Mouse (Mus musculus) c-Kit-positive CD71-positive TER-119-negative erythroid progenitor cells, embryonic 14.5 days (primary cell): Measurements from ENCODE around the gene Uimc1.
"Not testable (repeated sequence)": the region's sequence is repeated elsewhere in the genome, so short reads cannot be mapped to it uniquely, and the experiment has no call there.

Experiments
- DNase-seq: peaks from one replicate; pipeline ENCODE4 v3.0.0-alpha.2; 2013; ENCODE audit warnings: low read depth

Gene Uimc1

DNA sequence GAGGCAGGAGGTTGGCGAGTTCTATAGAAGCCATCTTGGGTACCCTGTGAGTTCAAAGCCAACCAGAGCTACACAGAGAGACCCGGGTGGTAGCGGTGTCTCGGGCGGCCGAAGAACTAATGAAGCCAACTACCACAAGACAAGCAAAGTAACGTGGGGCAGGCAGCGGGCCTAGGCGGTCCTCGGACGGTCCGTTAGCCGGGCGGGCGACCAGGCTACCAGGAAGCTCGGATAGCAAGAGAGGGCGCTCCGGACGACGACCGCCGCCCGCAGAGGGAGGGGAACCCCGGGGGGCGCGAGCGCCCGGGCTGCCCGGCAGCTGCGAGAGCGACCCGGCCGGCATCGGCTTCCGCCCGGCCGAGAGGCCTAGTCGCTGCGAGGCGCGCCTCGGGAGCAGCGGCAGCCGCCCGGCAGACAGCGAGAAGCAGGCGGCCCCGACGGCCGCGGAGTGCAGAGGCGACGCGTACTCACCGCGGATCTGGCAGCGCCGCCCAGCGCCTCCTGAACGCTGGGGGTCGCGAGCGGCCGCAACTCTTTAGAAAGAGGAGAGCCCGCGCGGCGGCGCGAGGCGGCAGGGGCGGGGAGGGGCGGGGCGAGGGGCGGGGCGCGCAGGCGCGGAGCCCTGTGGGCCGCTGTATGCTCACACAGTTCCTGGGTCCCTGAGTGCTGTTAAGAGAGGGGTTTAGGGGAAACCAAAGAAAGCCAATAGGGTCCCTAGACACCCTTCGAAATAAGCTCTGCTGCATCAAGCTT is at the start of gene Uimc1:
TSS of gene Uimc1 (minus strand) at position 575 of the 753 bp plus-strand sequence.
- peak; percentile 70 for DNase-seq

DNA sequence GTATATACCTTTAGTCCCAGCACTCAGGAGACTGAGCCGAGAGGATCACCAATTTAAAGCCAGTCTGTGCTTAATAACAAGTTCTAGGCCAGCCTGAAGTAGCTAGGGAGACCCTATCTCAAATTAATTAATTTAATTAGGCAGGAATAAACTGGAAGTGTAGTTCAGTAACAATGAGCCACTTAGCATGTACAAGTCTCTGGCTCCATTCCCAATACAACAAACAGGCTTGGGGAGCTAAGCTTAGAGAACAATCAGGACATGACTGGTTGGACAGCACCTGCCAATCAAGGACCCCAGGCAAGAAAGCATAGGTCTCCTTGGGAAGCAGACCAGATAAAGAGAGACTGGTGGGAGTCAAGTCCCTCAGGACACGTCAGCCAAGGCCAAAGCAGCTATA is 40.2 kb upstream of the Uimc1 start:
- DNase-seq: no peak

DNA sequence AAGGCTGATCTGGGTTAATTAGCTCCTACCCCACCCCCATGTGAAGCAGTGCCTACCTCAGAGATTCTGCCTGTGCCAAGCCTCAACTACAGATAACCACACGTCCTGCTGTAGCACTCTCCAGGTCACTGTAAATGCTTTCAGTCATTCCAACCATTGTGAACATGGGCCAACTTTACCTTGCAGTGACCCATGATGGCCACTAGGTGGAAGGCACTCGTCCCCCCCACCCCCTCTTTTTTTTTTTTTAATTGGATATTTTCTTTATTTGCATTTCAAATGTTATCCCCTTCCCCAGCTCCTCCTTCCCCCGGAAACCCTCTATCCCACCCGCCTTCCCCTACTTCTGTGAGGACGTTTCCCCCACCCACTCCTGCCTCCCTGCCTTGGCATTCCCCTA is 35.3 kb upstream of the Uimc1 start:
- peak; percentile 36 for DNase-seq

DNA sequence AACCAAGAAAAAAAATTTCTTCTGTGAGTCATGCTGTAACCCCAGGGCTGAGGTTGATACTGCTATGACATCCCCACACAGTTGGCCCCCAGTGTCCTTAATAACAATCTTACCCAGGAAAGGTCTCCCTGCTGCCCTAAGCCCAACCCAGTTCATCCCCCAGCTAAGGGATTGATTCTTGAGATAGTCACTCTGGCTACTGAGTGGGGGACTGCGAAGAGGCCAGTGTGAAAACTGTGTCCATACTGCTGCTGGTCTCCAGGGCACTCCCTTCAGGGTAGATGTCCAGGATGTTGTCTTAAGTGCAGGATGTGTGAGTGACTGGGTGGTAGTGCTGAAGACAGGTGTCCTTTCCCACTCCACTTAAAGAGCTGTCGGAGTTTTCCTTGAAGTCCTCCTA is 33.3 kb upstream of the Uimc1 start, which contains the start of gene Gm17617:
TSS of gene Gm17617 (minus strand) at position 101 of the 400 bp plus-strand sequence.
- DNase-seq: no peak

DNA sequence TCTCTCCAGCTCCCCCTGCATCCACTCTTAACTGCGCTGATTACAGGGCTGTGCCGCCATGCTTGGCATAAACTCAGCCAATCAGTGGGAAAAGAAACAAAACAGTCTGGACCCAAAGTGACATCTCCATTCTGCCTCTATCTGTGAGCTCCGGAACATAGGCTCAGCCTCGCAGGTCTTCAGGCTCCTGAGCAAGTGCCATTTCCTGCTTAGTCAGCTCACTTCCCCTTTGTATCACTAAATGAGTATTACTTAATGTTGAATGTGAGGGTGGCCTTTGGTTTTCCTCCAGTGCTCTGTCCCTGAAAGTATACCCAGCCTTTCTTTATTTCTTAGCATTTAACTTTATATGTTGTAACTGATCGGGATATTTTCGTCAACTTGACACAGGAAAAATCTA is 24.8 kb upstream of the Uimc1 start:
- DNase-seq: no peak

DNA sequence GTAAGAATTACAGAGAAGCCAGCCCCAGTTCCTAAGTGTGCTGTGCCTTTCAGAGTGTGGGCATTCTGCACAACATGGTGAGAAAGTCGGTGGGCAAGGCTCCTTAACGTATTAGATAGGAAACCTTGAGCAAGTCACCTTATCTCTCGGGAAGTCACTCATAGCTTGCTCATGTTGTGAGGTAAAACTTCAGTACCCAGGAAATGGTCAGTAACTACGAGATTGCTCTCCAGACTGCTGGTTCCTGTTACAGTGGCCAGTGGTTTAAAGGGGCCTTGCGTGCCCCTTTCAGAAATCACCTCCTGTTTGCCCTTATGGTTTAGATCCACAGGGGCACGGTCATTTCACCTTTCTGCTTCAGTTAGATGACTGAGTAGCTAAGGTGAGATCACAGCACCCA is 14.3 kb upstream of the Uimc1 start:
- DNase-seq: no peak

DNA sequence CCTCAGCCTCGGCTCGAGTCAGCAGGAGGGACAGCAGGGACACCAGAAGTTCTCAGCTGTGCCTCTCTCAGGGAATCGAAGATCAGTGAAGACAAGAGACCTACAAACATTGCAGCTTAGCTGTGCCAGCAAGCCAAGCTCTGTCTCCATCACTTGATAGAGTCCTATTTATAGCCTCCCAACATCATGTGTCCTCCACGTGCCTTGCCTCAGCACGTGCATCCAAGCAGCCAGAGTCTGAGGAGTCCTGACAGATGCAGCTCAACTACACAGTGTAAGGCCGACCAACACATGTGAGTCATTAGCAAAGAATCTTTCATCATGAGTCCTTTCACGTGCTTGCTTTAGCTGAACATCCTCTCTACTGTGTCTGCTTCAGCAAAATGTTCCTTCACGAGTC is 7.6 kb upstream of the Uimc1 start:
- no peak for DNase-seq

DNA sequence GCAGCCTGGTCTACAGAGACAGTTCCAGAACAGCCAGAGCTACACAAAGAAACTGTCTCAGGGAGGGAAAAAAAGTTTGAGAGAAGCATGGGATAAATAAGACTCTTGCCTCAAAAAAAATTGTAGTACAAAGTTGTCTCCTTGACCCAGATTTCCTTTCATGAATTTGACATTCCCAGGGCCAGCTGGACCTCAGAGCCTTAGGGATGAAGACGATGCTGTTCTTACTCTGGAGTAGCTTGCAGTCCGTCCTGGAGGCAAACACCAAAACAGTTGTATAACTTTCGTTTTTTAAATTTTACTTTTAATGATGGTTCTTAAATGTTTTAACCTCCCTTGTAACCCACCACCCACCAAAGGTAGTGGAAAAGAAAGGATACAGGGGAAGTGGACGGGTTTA is 7.0 kb upstream of the Uimc1 start:
- DNase-seq: no peak

DNA sequence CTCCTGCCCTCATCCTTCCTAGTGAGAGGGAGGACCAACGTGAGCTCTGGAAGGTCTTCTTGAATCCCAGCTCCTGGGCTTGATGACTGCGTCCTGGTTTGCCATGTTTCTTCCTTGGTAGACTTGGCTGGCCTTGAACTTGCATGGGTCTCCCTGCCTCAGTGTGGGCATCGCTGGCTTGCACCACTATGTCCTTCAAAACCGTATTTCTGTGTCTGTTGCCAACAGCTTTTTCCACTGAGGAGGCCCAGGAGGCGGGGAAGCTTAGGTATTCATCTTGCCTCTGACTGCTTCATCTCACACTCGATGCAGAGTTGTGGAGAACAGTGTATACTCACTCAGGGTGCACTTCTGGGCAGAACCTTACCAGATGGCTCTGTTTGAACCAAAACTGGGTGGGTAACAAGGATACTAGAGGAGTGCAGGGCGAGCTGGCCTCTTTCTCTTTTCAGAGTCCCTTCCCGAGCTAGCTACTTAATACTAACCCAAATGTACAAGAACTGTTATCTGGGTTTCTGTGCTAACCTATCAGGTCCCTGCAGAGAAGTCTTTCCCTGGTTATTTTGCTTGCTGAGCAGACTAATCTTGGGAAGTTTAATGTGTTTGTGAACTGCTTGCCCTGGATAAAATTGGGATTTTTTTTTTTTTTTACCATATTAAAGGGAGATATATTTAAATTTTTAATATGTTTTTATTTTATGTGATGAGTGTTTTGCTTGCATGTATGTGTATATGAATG is 6.0 kb upstream of the Uimc1 start:
- peak; percentile 37 for DNase-seq

DNA sequence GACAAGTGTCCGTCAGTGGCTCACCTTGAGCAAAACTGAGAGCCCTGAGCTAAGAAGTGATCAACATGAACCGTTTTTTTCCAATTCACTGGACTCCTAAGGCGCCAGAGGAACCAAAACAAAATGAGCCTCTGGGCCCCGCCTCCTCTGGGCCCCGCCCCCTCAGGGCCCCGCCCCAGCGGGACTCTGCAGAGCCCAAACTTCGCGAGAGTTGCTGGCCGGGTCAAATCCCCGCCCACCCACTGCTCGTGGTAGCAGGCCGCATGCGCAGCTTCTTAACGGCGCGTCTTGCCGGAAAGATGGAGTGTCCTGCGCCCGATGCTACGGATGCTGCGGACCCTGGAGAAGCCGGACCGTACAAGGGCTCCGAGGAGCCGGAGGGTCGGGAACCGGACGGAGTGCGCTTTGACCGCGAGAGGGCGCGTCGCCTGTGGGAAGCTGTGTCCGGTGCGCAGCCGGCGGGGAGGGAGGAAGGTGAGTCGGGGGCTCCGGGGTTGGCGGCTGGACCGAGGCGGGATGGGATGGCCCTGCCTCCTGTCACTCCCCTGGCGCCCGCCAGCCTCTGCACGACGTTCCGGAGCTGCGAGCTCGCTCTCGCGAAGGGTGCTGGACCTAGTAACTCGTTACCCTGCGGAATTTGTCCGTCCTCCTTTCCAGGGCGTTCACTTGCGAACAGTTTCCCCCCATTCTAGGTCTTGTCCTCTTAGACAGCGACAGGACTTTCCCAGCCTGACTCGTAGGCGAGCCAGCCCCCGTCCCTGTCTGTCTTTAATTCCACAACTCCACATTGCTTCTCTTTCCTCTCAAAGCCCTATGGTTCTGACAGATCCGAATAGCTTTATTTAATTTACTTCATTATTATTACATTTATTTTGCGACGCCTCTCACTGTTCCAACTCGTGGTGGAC is 5.2 kb upstream of the Uimc1 start, which contains the start of gene Zfp346:
TSS of gene Zfp346 (plus strand) at position 267 of the 908 bp plus-strand sequence.
- DNase-seq: peak; percentile 93

DNA sequence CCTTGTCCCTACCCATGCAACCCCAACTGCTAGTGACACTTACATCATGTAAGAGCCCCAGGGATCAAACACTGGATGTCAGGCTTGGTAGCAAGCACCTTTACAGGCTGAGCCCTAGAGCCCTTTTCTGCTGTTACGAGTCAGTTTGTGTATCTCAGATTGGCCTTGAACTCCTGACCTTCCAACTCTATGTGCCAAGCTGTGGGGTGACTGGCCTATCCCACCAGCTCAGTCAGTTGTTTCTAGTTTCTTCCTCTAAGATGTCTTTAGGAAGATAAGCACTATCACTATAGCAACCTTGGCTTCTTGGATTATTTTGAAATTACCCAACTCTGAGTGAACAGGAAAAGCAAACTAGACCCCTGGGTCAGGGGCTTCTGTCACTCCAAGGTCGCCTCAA is 3.3 kb upstream of the Uimc1 start:
- no peak for DNase-seq

DNA sequence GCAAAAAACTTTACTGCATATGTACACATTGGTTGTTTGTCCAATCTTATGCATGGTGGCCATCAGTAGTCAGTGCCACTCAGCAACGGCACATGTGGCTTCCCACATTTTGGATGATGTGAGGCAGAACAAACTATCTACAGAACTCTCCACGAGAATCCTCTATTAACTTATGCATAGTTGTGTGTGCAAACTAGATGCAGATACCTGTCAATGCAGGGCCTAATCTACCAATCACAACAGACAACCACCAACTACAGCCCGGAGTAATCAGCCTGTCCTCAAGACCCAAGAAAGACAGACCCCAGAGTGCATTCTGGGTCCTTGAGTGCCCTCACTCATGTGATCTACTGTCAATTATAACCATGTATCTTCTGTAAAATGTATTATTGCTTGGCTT is 2.3 kb upstream of the Uimc1 start:
- DNase-seq: no peak

DNA sequence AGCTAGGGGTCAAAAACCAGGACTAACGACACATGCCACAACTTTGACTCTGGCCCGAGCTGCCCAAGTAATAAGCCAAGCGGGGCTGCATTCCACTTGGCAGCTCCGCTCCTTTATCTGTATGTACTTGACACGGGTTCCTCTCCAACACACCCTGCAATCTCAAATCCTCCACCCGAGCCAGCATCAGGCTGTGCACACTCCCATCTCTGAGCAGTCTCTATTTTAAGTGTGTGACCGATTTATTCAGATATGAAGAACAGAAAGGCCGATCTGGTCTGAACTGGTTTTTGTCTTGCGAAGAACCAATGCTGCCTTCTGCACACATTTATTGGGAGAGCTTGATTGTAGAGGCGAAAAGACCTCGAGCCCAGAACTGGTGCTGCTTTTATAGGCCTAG is 1.5 kb upstream of the Uimc1 start:
- no peak for DNase-seq

DNA sequence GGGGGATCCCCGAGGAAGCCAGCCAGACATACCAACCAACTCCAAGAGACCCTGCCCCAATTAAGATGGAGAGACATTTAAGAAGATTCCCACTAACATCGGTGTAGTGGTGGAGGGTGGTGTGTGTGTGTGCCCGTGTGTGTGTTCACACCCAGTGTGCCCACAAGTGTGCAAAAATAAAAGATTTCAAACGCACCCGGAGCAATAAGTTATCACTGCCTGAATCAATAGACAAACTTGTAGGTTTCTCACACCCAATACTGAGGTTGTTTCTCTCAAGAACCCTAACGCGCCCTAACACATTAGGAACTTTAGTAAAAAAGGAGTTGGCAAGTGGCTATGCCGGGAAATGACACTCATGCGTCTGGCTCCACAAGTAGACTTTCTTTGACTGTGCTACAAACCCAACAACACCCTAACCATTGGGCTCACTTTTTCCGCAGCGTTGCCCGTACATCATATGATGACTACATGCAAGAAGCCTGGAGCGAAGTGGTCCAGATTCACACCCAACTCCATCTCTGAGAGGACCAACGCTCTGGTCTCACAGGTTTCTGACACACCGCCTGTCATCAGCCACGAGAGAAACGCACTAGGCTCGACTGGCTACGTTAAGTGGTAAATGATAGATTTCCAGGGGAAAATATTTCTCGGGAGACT is 904 bp downstream of the Uimc1 start:
- peak; percentile 32 for DNase-seq

DNA sequence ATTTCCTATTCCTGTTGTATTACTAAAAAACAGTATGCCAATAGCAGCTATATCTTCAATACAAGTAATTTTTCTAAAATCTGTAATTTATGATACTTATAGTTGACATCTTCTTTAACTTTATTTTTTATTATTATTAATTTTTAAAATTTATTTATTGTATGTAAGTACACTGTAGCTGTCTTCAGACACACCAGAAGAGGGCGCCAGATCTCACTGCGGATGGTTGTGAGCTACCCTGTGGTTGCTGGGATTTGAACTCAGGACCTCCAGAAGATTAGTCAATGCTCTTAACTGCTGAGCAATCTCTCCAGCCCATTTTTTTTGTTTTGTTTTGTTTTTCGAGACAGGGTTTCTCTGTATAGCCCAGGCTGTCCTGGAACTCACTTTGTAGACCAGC is 2.3 kb downstream of the Uimc1 start:
- not testable (repeated sequence) for DNase-seq

DNA sequence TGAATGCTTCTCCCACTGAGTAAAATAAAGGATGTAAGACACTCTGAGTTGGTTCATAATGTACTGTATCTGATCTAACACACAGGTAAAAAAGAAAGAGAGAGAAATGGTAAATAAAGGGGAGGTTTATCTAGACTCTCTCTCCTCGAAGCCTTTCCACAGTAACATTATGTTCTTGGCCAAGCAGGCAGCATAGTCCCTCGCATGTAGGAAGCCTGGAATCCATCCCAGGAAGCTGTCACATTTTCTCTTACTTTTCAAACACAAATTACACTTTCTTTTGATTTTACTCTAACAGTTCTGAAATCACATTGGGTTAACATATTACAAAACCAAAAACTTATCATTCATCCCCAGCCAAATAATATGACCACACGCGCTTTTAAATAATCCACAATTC is 7.5 kb downstream of the Uimc1 start:
- no peak for DNase-seq

DNA sequence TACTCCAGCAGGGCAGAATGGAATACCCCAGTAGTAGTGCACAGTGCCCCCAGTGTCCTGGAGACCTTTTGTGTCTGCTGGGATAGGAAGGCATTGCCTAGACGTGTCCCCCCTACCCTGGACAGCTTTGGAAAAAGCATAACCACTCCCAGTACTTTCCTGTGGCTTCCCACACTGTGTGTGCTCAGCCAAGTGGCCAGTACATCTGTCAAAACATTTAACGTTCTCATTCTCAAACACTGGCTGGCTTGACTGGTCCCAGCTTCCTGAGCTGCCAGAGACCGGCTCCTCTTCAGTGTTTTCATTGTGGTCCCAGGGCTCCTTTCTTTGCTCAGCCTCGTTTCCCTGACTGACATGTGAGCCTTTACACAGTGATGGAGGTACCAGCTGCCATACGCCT is 24.5 kb downstream of the Uimc1 start:
- DNase-seq: no peak

DNA sequence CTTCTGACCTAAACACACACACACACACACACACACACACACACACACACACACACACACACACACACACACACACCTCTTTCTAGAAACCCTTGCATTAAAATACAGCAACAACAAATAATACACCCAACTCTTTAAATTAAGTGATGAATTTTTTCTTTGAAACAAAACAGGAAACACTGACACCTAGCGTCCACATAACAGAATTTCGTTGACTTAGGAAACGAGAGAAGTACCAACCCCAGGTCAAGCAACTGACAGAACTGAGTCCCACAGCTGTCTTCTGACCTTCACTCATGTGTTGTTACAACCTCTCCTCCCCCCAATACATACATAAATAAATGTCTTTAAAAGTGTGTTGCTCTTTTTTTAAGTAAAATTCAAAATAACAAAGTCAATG is 28.8 kb downstream of the Uimc1 start:
- DNase-seq: peak; percentile 20

DNA sequence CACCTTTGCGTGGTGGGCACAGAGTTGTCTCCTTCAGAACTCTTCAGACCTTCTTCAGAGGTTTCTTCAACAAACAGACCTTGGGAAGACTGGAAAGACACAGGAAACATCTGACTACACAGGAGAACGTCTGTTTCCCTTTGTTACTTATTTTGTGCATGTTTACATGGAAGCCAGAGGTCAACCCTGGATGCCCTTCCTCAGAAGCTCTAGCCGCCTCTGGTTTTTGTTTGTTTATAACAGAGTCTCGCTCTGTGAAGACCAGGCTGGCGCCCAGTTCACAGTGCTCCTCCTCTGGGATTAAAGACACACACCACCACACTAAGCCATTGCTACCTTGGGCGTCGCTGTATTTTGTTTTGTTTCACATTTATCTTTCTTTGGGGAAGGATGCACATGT is 30.4 kb downstream of the Uimc1 start:
- DNase-seq: no peak

DNA sequence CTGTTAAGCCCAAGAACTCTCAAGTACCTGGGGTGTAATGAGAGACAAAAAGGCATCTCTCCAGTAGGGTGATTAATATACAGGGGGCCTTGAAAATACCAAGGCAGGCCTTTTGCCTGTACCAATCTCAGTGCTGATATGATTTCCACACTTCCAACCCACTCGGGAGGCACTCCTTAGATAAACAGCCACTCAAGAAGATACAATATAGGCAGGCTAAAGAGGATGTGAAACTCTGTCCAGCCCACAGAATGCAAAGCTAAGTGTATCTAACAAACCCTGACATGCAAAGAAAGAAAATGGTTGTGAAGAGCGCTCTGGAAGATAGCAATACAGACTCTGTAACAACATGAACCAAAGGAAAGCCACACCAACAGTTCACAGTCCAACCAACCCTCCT is 36.8 kb downstream of the Uimc1 start:
- DNase-seq: no peak

DNA sequence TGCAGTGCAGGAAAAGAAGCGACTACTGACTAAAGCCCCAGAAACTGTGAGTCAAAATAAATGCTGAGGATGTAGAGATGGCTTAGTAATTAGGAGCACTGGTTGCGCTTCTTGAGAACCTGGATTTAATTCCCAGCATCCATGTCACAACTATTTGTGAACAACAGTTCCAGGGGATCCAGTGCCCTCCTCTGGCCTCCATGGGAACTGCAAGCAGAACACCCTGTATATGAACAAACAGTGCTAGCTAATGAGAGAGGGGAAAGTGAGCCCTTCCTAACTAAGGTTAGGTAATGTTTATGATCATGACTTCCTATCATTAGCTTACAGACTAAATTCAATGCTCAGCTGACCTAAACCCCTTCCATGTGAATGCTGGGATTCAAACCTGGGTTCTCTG is 42.1 kb downstream of the Uimc1 start:
- DNase-seq: peak; percentile 19

DNA sequence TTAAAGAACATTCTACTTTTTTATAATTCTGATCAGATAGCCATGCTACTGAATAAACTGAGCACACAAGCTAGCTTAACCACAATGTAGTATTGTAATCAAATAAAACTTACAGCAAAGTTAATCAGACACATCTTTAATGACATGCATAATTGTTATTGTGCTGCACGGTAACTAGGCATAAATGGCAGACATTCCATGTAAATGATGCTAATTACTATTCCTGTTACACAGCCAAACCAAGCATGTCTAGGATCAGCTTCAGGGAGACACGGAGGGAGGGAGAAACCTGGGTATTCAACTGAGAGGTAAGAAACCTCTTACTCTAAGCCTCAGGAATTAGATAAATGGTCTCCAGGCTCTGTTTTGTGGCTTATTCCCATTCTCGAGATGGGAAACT is 52.4 kb downstream of the Uimc1 start:
- no peak for DNase-seq
